Mouse (Mus musculus): ENCODE measurements at regions not wholly inside any gene's neighbourhood (a gene's known extent, or its start where the extent isn't known, plus 50 kb on each side); places are given as distances from the start of the nearest gene placed in this dataset.
"Not testable (repeated sequence)": the region's sequence is repeated elsewhere in the genome, so short reads cannot be mapped to it uniquely, and the experiment has no call there.

DNA sequence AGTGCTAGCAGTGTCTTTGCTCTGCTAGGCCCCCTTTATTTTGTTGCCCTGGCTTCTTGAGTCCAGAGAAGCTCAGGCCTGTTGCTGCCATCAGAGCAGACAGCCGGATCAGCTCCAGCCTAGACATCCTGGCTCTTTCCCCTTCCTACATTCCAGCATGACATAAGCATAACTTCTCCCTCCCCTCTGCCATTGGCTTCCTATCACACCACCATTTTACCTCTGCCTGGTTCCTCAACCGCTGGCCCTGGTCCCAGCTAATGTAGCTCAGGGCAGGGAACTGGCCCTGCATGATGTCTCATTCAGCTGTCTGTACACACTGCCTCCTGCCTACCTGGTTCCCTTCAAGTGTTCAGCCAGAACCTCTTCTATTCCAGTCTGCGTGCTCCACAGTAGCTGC, 146.5 kb downstream of the Tmem121 start:
- DNase-seq (ENCODE audit: low read depth, low spot score): no peak

DNA sequence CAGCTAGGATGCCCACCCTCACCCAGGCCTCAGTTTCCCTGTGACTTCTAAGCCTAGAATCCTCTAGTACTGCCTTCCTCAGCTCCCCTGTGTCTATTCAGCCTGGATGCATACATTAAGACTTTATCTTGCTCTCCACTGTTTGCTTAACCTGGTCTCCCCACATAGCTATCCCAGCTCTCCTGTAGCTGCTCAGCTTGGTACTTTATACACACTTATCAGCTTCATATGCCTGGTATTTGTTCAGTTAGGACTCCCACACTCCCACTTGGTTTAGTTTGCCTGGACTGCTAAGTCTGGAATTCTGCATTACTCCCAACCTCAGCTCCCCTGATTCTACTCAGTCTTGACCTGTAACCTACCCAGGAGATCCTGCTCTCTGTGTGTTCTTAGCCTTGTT, 147.7 kb downstream of the Tmem121 start:
- no peak for DNase-seq (ENCODE audit: low read depth, low spot score)

DNA sequence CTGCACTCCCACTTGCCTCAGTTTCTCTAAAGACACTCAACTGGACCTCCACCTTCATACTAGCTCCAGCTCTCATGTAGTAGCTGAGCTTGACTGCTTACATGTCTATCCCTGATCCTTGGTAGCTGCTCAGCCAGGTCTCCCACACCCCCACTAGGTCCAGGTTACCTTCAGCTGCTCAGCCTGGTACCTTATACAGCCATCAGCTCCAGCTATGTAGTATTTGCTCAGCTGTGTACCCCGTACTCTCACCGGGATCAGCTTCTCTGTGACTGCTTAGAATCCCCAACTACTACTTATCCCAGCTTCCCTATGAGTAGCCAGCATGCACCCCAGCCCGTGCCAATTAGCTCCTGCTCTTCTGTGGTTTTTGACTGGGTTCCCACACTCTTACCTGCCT, 148.1 kb downstream of the Tmem121 start:
- DNase-seq (ENCODE audit: low read depth, low spot score): not testable (repeated sequence)

DNA sequence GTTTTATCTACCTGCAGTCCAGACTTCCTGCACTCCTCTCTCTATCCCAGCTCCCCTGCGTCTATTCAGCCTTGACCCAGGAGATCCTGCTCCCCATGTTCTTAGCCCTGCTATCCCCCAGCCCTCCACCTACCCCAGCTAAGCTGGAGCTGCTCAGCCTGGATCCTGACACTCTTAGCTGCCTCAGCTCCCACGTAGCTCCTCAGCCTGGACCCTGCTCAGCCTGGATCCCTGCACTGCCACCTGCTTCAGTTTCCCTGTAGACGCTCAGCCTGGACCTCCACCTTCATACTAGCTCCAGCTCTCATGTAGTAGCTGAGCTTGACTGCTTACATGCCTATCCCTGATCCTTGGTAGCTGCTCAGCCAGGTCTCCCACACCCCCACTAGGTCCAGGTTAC, 151.5 kb downstream of the Tmem121 start:
- DNase-seq (ENCODE audit: low read depth, low spot score): no peak

DNA sequence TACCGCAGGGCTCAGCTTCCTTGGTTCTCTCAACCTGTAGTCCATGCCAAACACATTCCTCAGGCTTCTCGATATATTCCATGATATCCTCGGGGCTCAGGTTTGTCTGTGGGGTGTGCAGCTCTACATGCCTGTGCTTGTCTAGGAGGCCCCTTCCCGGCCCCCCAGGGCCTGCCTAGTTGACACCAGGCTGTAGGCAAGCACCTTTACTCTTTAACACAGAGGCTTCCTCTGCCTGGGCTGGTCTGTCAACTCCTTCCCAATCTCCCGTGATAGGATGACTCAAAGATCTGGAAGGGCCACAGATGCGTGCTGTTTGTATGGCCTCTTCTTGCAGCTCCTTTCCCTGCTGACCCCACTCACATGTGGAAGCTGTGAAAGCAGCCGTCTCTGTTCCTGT, 150.4 kb upstream of the Adam6b start:
- DNase-seq (ENCODE audit: low read depth, low spot score): no peak

DNA sequence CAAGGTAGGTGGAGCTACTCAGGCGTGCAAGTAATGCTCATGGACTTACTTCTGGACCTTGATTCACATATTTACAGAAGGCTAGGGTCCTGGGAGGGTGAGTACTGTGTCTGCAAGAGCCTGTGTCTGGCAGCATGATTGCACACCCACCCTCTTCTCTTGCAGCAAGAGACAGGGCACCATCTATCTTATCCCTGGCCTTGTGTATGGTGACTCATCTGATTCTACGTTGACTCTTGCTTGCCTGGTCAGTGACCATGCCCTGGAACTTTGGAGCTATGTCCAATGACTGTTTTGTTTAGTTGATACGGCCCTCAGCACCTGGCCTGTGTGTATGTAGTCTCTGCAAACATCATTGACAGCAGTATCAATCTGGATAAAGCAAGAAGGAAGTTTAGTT, 148.3 kb upstream of the Adam6b start:
- no peak for DNase-seq (ENCODE audit: low read depth, low spot score)

DNA sequence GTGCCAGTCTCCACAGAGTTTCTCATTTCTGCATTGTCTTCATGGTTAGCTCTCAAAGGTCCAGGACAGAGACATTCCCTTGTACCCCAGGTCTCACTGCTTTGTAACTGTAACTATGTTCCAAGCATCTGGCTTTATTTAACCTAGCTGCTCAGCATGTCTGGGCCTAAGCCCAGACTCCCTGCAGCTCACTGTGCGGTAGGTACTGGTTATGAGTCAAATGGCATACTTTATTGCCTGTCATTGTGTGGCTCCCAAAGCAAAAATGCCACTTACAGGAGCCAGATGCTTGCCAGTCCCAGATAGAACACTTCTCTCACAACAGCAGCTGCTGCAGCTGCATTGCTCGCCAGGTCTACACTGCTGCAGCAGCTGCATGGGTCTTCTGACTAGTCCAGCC, 134.2 kb upstream of the Adam6b start:
- no peak for DNase-seq (ENCODE audit: low read depth, low spot score)

DNA sequence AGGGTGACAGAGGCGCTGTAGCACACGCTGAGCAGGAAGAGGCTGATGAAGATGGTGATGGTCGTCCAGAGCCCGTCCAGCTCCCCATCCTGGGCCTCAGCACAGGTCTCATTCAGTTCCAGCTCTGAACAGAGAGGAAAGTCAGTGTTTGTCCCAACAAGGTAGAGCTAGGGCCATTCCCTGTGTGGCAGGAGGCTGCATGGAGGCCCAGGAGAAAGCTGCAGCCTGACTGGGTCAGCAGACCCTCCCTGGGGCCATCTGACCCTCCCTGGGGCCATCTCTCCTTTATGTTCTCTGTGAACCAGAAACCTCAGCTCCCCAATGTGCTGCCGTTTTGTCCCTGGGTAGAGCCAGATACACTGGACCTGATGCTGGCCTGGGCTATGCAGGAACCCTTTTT, 131.2 kb upstream of the Adam6b start:
- DNase-seq (ENCODE audit: low read depth, low spot score): no peak

DNA sequence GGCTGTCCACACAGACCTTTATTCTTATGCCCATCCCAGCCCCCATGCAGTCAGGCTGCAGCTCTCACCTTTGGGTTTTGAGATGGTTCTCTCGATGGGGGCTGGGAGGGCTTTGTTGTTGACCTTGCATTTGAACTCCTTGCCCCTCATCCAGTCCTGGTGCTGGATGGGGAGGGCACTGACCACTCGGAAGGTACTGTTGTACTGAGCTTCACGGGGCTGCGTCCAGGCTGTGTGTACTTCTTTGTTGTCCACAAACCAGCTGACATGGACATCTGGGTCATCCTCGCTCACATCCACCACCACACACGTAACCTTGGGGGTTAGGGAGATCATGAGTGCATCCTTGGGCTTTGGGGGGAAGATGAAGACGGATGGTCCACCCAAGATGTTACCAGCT, 129.3 kb upstream of the Adam6b start:
- no peak for DNase-seq (ENCODE audit: low read depth, low spot score)

DNA sequence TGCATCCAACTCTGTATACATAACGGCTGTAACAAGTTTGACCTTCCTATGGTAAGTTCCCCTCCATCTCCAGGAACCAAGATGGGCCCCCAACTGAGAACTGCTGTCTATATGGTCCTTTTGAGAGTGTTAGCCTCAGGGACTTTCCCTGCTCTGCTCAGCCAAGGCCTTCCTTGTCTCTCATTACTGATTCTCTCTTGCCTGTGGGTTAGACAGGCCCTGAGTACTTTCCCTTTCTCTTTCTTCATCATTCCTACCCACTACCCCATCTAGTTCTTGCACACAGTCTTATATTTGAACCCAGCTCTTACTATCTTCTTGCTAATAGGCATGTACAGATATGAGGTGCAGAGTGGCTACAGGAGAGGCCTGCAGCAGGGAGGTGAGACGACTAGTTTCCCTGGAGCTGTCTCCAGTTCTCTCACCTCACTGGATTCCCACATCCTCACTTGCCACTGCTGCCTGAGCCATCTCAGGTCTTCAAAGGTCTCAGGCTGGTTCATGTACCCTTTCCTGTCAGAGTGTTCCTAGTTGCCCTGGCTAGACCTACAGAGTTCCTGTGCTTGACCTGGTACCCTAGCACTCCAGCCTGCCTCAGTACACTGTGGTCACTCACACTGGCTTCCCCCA, 126.8 kb upstream of the Adam6b start:
- DNase-seq (ENCODE audit: low read depth, low spot score): no peak

DNA sequence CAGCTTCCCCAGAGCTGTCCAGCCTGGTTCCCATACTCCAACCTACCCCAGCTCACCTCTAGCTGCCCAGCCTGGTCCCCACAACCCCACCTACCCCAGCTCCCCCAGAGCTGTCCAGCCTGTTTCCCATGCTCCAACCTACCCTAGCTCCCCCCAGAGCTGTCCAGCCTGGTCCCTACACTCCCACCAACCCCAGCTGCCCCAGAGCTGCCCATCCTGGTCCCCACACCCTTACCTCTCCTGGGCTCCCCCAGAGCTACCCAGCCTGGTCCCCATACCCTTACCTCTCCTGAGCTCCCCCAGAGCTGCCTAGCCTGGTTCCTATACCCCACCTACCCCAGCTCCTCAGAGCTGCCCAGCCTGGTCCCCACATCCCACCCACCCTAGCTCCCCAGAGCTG, 125.3 kb upstream of the Adam6b start:
- no peak for DNase-seq (ENCODE audit: low read depth, low spot score)

DNA sequence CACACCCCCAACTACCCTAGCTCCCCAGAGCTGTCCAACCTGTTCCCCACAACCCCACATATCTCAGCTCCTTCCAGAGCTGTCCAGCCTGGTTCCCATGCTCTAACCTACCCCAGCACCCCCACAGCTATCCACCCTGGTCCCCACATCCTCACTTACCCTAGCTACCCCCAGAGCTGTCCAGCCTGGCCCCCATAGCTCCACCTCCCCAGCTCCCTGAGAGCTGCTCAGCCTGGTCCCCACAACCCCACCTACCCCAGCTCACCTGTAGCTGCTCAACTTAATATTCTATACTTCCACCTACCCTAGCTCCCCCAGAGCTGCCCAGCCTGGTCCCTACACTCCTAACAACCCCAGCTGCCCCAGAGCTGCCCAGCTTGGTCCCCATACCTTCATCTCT, 124.9 kb upstream of the Adam6b start:
- DNase-seq (ENCODE audit: low read depth, low spot score): no peak

DNA sequence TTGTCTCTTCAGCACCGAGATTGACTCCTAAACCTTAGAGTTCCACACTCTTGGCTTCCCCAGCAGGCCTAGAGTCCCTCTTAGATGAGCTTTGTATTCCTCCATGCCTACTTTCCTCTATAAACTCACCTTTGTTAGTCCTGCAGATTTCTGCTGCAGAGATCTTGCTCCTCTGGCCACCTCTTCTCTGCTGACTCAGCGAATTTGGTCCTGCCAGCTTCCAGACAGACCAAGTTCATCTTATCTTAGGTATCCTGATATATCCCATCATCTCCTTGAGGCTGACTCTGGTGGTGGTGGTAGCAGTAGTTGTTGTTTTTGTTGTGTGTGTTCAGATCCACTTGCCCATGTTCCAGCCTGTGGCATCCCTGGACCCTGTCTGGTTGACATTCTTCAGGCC, 123.5 kb upstream of the Adam6b start:
- DNase-seq (ENCODE audit: low read depth, low spot score): no peak

DNA sequence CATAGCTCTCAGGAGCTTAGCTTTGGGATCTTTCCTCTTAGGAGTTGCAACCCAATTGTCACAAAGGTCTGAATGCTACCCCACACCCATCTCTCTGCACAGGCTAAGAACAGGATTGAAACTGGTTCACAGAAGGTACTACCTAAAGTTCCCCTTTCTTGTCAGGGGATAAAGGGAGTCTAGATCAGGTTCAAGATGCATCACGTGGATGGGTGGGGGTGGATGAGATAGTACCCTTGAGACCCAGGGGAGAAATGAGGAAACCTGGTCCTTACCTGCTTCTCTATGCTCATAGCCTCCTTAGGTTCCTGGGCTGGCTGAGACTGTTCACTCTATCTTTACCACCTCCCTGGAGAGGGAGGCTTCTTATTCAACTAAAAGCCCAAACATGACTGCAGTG, 122.9 kb upstream of the Adam6b start:
- no peak for DNase-seq (ENCODE audit: low read depth, low spot score)

DNA sequence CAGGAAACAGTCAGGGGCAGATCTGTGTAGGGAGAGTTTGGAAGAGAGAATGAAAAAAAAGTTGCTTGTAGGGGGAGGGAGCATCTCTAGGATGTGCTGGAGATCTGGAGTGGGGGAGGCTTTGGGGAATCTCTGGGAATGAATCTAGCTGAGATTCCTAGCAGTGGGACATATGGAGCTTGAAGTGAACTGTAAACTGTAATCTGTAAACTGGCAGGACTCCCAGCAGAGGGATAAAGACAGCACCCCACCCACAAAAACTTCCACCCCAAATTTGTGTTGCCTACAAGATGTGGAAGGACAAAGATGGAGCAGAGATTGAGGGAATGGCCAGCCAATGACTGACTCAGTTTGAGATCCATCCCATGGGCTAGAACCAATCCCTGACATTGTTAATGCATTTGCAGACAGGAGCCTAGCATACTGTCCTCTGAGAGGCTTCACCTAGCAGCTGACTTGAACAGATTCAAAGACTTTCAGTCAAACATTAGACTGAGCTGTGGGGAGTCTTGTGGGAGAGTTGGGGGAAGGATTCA, 87.7 kb upstream of the Adam6b start:
- DNase-seq (ENCODE audit: low read depth, low spot score): no peak

DNA sequence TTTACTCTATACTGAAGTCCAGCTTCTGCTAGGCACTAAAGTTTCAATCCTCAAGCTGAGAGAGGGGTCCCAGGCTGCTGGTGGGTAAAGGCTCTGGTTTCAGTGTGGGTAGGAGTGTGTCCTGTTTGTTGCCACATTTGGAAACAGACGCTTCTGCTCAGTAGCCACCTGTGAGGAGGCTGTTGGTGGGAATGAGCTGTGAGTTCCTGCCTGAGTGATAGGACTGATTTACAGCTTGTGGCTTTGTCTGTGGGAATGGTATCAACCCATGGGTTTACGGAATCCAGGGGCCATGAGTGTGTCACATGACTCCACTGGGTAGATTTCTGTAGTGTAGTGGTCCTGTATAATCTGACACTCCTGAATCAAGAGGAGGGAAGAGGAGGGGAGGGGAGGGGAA, 86.5 kb upstream of the Adam6b start:
- no peak for DNase-seq (ENCODE audit: low read depth, low spot score)

DNA sequence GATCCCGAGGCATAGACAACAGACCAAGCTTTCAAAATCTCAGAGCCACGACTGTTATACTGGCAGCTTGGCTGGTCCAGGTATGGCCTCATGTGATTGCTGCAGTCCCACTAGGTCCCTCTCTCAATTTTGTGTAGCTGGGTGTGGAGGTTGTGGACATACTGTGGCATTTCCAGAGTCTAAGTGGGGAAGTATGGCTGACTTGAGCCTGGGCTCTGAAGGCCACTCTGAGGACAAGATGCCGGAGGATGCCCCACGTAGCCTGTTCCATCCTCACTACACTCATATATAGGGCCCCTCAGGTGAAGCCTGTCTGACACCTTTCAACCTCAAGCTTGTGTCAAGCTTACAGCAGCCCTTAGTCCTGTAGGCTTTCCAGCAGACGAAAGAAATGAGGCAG, 78.2 kb upstream of the Adam6b start:
- DNase-seq (ENCODE audit: low read depth, low spot score): no peak

DNA sequence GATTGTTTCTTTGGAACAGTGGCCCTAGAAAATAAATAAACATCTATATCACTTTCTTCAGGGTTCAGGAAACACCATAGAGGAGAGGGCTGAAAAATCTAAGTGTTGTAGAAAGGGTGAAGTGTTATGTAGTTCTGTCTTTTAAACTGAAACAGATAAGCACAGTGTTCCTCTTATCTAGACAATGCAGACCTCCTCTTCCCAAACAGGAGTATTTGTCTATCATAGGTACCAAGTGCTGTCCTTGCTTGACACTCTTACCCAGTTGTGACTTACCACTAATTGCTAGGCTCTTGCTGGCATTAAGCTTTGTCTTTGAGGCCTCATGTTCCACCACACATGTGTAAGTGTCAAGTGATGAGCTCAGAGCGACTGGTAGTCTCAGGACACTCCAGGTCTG, 75.3 kb upstream of the Adam6b start:
- DNase-seq (ENCODE audit: low read depth, low spot score): no peak

DNA sequence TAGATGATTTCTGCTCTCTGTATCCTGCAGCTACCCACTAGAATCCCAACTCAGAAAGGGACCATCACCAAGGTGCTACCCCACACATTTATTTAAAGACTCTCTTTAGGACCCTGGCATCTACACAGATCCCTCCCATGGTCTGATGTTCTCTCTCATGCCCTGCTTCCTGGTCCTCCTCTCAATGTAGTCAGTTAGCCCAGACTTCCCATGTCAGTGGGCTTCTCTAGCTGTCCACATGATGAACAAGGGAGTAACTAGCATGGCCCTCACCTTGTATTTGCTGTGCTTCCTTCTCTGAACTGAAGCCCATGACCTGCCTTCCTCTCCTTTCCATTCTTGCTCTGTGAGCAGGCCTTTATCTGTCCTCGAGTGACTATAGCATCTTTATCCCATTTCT, 71.8 kb upstream of the Adam6b start:
- no peak for DNase-seq (ENCODE audit: low read depth, low spot score)

DNA sequence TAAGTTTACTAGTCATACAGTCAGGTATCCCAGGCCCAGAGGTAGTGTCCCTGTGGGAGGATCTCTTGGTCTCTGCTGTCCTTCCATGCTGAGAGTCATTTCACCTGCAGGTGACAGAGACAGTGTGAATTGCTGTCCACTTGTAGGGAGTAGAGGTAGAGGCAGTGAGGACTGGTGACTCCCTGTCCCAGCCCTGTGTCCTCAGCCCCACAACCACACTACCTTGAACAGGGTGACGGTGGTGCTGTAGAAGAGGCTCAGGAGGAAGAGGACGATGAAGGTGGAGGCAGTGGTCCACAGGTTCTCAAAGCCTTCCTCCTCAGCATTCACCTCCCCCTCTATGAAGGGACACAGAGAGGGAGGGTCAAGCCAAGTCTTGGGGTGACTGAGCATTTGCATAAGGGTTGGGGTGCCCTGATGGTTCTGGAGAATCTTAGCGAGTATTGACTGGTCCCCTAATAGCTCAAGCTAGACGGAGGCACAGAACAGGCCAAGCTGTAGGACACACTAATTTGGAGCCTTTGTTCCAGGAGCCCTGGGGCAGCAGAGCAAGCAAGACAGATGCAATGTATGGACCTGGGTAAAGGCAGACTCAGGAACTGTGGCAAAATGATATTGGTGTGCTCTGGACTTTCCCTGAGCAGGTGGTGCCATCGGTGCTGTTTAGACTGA, 70.4 kb upstream of the Adam6b start:
- no peak for DNase-seq (ENCODE audit: low read depth, low spot score)

DNA sequence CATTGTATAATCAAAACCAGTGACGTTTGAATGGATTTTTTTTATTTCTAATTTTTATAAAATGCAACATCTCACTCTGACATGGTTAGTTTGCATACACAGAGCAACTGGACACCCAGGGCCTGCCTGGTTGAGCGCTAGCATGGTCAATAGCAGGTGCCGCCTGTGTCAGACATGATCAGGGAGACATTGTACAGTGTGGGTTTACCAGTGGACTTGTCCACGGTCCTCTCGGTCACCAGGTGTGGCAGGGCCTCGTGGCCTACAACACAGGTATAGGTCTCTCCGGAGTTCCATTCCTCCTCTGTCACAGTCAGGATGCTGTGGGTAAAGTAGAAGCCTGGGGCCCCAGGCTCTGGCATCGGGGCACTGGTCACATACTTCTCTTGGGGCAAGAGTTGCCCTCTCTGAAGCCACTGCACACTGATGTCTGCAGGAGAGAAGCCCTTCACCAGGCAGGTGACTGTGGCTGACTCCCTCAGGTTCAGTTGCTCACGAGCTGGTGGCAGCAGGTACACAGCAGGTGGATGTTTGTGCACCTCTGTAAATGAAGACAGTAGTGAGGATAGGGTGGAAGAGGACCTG, 68.5 kb upstream of the Adam6b start:
- DNase-seq (ENCODE audit: low read depth, low spot score): no peak

DNA sequence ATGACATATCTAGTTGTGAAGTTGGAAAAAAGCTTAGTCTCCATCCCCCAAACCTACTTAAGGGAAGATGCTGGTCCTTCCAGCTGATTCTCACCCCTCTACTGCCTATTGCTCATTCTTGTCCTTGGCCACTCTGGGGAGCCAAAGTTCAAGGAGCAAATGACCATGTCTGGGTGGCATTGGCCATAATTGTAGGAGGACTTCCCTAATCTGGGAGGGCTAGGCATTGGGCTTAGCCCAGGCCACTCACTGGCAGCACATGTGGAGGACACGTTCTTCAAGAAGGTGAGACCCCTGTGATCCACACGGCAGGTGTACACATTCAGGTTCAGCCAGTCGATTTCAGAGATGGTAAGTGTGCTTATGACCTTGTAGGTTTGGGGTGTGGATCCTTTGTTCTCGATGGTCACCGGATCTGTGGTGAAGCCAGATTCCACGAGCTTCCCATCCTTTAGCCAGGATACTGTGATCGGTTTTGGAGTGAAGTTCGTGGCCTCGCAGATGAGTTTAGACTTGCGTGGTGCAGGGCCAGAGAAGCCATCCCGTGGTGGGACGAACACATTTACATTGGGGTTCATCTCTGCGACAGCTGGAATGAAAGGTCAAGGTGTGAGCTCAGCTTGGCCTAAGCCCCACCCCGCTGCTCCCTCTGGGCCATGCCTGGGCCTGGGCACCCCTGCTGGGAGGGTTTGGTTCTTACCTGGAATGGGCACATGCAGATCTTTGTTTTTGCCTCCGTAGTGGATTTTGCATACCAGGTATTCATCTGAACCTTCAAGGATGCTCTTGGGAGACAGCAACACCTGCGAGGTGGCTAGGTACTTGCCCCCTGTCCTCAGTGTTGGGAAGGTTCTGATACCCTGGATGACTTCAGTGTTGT, 67.4 kb upstream of the Adam6b start:
- DNase-seq (ENCODE audit: low read depth, low spot score): peak; percentile 3

Measured in ES-CJ7 (cell line).